In genomic region chr3:79740351-79740750, GRCm38 (mm10) we compare ENCODE assay signal across 21 mouse cellular contexts. TPM values are rescaled to one million over a fixed set of nuclear protein-coding genes. Genes with fewer than 3 reads are reported as not detected.
DNase-seq lines count a peak whose midpoint lies in the region; ATAC-seq and TF ChIP-seq lines count a peak whose summit lies in the region.
"Had no signal": no experiment of that assay in that cellular context is flagged by ENCODE, and none has a peak within 500 bp of the region (broad histone marks: within the 10 kb centered on the region; RNA-seq: fewer than 3 reads in every experiment).

No protein-coding gene starts in this region.

- no peak for DNase-seq in cerebellum, postnatal 4 days (ENCODE audit: low spot score in 2 of 2)
- DNase-seq in cerebellum, adult 8-10 months = peak; percentile 11
- peak; percentile 19 to 23 for DNase-seq in cerebellum, postnatal 10 days
- DNase-seq in thymus, adult 2 months = no peak
- DNase-seq in frontal cortex, postnatal 36 days (ENCODE audit: low spot score in 2 of 2) = no peak
- DNase-seq: adrenal gland, postnatal 10 days; adrenal gland, postnatal 36 days; forebrain, postnatal 0 days; gastrocnemius, postnatal 25 days; heart, adult 18-20 months; kidney, adult 2 months had no signal

- no peaks in the 10 kb centered on the region for H3K36me3 ChIP-seq in thymus, adult 2 months (ENCODE audit: control insufficient read depth, insufficient read depth, low read length)
- H3K36me3 ChIP-seq in forebrain, embryonic 12.5 days (replicated peaks) = no peaks in the 10 kb centered on the region
- H3K36me3 ChIP-seq: forebrain, embryonic 10.5 days; heart, embryonic 10.5 days; hindbrain, embryonic 12.5 days; hindbrain, embryonic 15.5 days had no signal

- no peak overlapping the region for H3K9ac ChIP-seq in forebrain, embryonic 12.5 days
- H3K9ac ChIP-seq: forebrain, postnatal 0 days; hindbrain, embryonic 12.5 days; hindbrain, embryonic 15.5 days had no signal

- ATAC-seq in cerebellum, adult (ENCODE audit: insufficient number of reproducible peaks, low FRiP score, low TSS enrichment) = peak; percentile 58; the same call in 1 of the 2 replicates
- ATAC-seq in forebrain, embryonic 12.5 days (ENCODE audit: low FRiP score) = no peak
- ATAC-seq: activated CD4-positive, CD25-positive, alpha-beta regulatory T cell, adult 4 months; forebrain, embryonic 14.5 days; forebrain, postnatal 0 days; intestine, postnatal 0 days had no signal

- TF ChIP-seq POLR2A in thymus, adult 2 months (IDR thresholded peaks at IDR 0.05; ENCODE audit: control insufficient read depth, extremely low read depth, insufficient read depth, low read length, poor library complexity) = no peak

- no peak for TF ChIP-seq CTCF in thymus, adult 2 months (IDR thresholded peaks at IDR 0.05; ENCODE audit: borderline replicate concordance, control insufficient read depth, extremely low read depth, insufficient read depth, low read length, poor library complexity)

- no peak overlapping the region for H3K4me2 ChIP-seq in forebrain, embryonic 12.5 days
- H3K4me2 ChIP-seq: hindbrain, embryonic 12.5 days; hindbrain, embryonic 15.5 days had no signal

- H3K4me1 ChIP-seq in thymus, adult 2 months (replicated peaks; ENCODE audit: control insufficient read depth, insufficient read depth, low read length) = no peaks in the 10 kb centered on the region
- H3K4me1 ChIP-seq in forebrain, embryonic 12.5 days = no peaks in the 10 kb centered on the region
- H3K4me1 ChIP-seq: forebrain, embryonic 10.5 days; heart, embryonic 10.5 days; hindbrain, embryonic 12.5 days; hindbrain, embryonic 15.5 days had no signal

- no peak overlapping the region for H3K27ac ChIP-seq in thymus, adult 2 months (ENCODE audit: control insufficient read depth, insufficient read depth, low read length)
- no peak overlapping the region for H3K27ac ChIP-seq in forebrain, embryonic 12.5 days
- H3K27ac ChIP-seq: forebrain, embryonic 10.5 days; heart, embryonic 10.5 days; hindbrain, embryonic 12.5 days; hindbrain, embryonic 15.5 days had no signal

- no peaks in the 10 kb centered on the region for H3K27me3 ChIP-seq in thymus, adult 2 months (ENCODE audit: control insufficient read depth, insufficient read depth, low read length)
- no peaks in the 10 kb centered on the region for H3K27me3 ChIP-seq in forebrain, embryonic 12.5 days
- H3K27me3 ChIP-seq: hindbrain, embryonic 12.5 days; hindbrain, embryonic 15.5 days had no signal

- no peak overlapping the region for H3K4me3 ChIP-seq in thymus, adult 2 months (ENCODE audit: control insufficient read depth, insufficient read depth, low read length)
- no peak overlapping the region for H3K4me3 ChIP-seq in forebrain, embryonic 12.5 days (replicated peaks)
- H3K4me3 ChIP-seq: forebrain, embryonic 10.5 days; heart, embryonic 10.5 days; hindbrain, embryonic 12.5 days; hindbrain, embryonic 15.5 days had no signal

- no peaks in the 10 kb centered on the region for H3K9me3 ChIP-seq in forebrain, embryonic 12.5 days
- H3K9me3 ChIP-seq: forebrain, embryonic 10.5 days; heart, embryonic 10.5 days; hindbrain, embryonic 12.5 days; hindbrain, embryonic 15.5 days had no signal

- WGBS in thymus, adult 2 months = 84% methylated on average over 2 of the region's 2 CpGs
- WGBS in forebrain, embryonic 12.5 days = 88% methylated on average over 2 of the region's 2 CpGs

RNA-seq across cellular contexts. Expression of gene Rxfp1, which starts 2.7 kb away (rescaled TPM):
- 0.38 and 0.75 TPM in 2 replicates for polyA plus RNA-seq in thymus, adult 2 months (2012; rRNA removed)
- not detected in 2 replicates for polyA plus RNA-seq in forebrain, embryonic 12.5 days (2016; fragmentation: Nextera tagmentation; extraction: Ambion mirVana)
- polyA plus RNA-seq: activated CD4-positive, CD25-positive, alpha-beta regulatory T cell, adult 4 months; forebrain, embryonic 10.5 days; hindbrain, embryonic 12.5 days; intestine, embryonic 14.5 days had no signal

Comparison
In these comparisons a context has a peak if more than half of its experiments do, and no peak if none do; other contexts are left out.
1. DNase-seq: peak in cerebellum, adult 8-10 months (single experiment) and cerebellum, postnatal 10 days (2 of 2); none in cerebellum, postnatal 4 days (0 of 2), thymus, adult 2 months (single experiment) and frontal cortex, postnatal 36 days (0 of 2).